Mouse (Mus musculus) liver, embryonic 14.5 days (tissue): ENCODE results near the gene Glp2r.

Experiments
- CTCF ChIP-seq: IDR thresholded peaks from 2 replicates; pipeline ENCODE4 v1.5.1; 2016; ENCODE audit warnings: antibody characterized with exemption, low read depth, control low read depth
- EP300 ChIP-seq: IDR thresholded peaks from 2 replicates; pipeline ENCODE4 v1.6.1; 2016; ENCODE audit warnings: antibody characterized with exemption, low read depth

- TF ChIP-seq CTCF = no peak
- TF ChIP-seq EP300 = no peak
Observed at GRCm38 (mm10) chr11:67633620-67634229, 137.2 kb downstream of the Glp2r start.
